Mouse (Mus musculus) T-helper 17 cell (primary cell): Measurements from ENCODE around the gene Slfn8.
"Not testable (repeated sequence)": the region's sequence is repeated elsewhere in the genome, so short reads cannot be mapped to it uniquely, and the experiment has no call there.

Source experiments
- in situ Hi-C, 2 experiments: fragments of 300-600 bp; cut with MboI, MseI; formaldehyde crosslinking; loops; 1 replicate in 1 of 2; 2 replicates in 1 of 2; pipeline ENCODE4 v1.15.1; 2025; ENCODE audit warnings: high pct_unique_total_duplicates in 2 of 2

Slfn8 gene

GRCm38 (mm10) chr11:83013356-83013755 lies 7.3 kb downstream of the Slfn8 start:
- in situ Hi-C loops = loop anchor here in 1 of 2 experiments (25.0 kb wide), 1 partner anchor 801 kb away; no protein-coding TSS in a partner anchor

GRCm38 (mm10) chr11:82991469-82992166 lies 29.0 kb downstream of the Slfn8 start, which contains the start of gene Slfn9:
Slfn9 (minus strand) TSS chr11:82991830.
- in situ Hi-C loops = no loop called here

- in situ Hi-C loops = not testable (repeated sequence)
These were observed 29.8 kb downstream of the Slfn8 start for GRCm38 (mm10) chr11:82990612-82991385.

- in situ Hi-C loops = no loop called here
These were observed 31.3 kb downstream of the Slfn8 start for GRCm38 (mm10) chr11:82989357-82989756.

- in situ Hi-C loops = no loop called here
These were observed 33.0 kb downstream of the Slfn8 start for GRCm38 (mm10) chr11:82987621-82988020.

GRCm38 (mm10) chr11:82983193-82983592 lies 37.4 kb downstream of the Slfn8 start:
- in situ Hi-C loops = no loop called here

- in situ Hi-C loops = not testable (repeated sequence)
These were observed 38.2 kb downstream of the Slfn8 start for GRCm38 (mm10) chr11:82982409-82982808.

GRCm38 (mm10) chr11:82973916-82974315 lies 46.7 kb downstream of the Slfn8 start:
- in situ Hi-C loops = no loop called here

GRCm38 (mm10) chr11:82971590-82971974 lies 49.0 kb downstream of the Slfn8 start:
- in situ Hi-C loops = no loop called here

- in situ Hi-C loops = no loop called here
These were observed 49.7 kb downstream of the Slfn8 start for GRCm38 (mm10) chr11:82970712-82971589.

- in situ Hi-C loops = no loop called here
These were observed 58.4 kb downstream of the Slfn8 start for GRCm38 (mm10) chr11:82962215-82962614.

- in situ Hi-C loops = no loop called here
These were observed 58.9 kb downstream of the Slfn8 start for GRCm38 (mm10) chr11:82961743-82962142.

- in situ Hi-C loops = no loop called here
These were observed 61.0 kb downstream of the Slfn8 start for GRCm38 (mm10) chr11:82959613-82960012.

- in situ Hi-C loops = no loop called here
These were observed 63.7 kb downstream of the Slfn8 start for GRCm38 (mm10) chr11:82956925-82957324.

- in situ Hi-C loops = no loop called here
These were observed 66.0 kb downstream of the Slfn8 start for GRCm38 (mm10) chr11:82954631-82955030.

GRCm38 (mm10) chr11:82952612-82953542 lies 67.7 kb downstream of the Slfn8 start:
- in situ Hi-C loops = no loop called here
